Mouse (Mus musculus): ENCODE measurements around the gene Sirt3.
"Not testable (repeated sequence)": the region's sequence is repeated elsewhere in the genome, so short reads cannot be mapped to it uniquely, and the experiment has no call there.

Sirt3 gene

GRCm38 (mm10) chr7:140903212-140903611 is 21.1 kb upstream of the Sirt3 start:
- TF ChIP-seq NANOG (IDR thresholded peaks at IDR 0.05; ENCODE audit: borderline replicate concordance, low read length), result no peak
- TF ChIP-seq CTCF (conservative IDR thresholded peaks at IDR 0.05; ENCODE audit: low read length), result peak; percentile 96
- Histone ChIP-seq H3K9me3 (ENCODE audit: low read length) (no peaks in the 10 kb centered on the region), H3K4me1 (replicated peaks; ENCODE audit: low read depth, low read length) (peaks cover 86% of the 10 kb centered on the region), H3K27me3 (ENCODE audit: insufficient read depth, low read length) (no peaks in the 10 kb centered on the region), H3K4me3 (replicated peaks; ENCODE audit: low read length) (0 out of 2 replicates have a peak overlapping the region, but pooled peaks have one; percentile 1), H3K36me3 (ENCODE audit: insufficient read depth, low read length) (peaks cover 14% of the 10 kb centered on the region)

- peaks cover 84% of the 10 kb centered on the region for H3K4me1 ChIP-seq (replicated peaks; ENCODE audit: low read depth, low read length)
- no peaks in the 10 kb centered on the region for H3K27me3 ChIP-seq (ENCODE audit: insufficient read depth, low read length)
- H3K9me3 ChIP-seq (ENCODE audit: low read length), result no peaks in the 10 kb centered on the region
- H3K36me3 ChIP-seq (ENCODE audit: insufficient read depth, low read length), result peaks cover 24% of the 10 kb centered on the region
- TF ChIP-seq POU5F1 (IDR thresholded peaks at IDR 0.05; ENCODE audit: borderline replicate concordance, low read length) (no peak), CTCF (conservative IDR thresholded peaks at IDR 0.05; ENCODE audit: low read length) (no peak), NANOG (IDR thresholded peaks at IDR 0.05; ENCODE audit: borderline replicate concordance, low read length) (no peak)
- no peak overlapping the region for H3K4me3 ChIP-seq (replicated peaks; ENCODE audit: low read length)
These were observed 20.1 kb upstream of the Sirt3 start for GRCm38 (mm10) chr7:140902036-140902875.

- no peak for TF ChIP-seq POU5F1 (IDR thresholded peaks at IDR 0.05; ENCODE audit: borderline replicate concordance, low read length)
- no peak for TF ChIP-seq CTCF (conservative IDR thresholded peaks at IDR 0.05; ENCODE audit: low read length)
- TF ChIP-seq NANOG (IDR thresholded peaks at IDR 0.05; ENCODE audit: borderline replicate concordance, low read length), result no peak
- H3K9me3 ChIP-seq (ENCODE audit: low read length), result no peaks in the 10 kb centered on the region
- 0 out of 2 replicates have a peak within 1 kb of the TSS, but pooled peaks have one; percentile 32 for H3K4me3 ChIP-seq (replicated peaks; ENCODE audit: low read length)
- H3K27me3 ChIP-seq (ENCODE audit: insufficient read depth, low read length), result no peaks in the 10 kb centered on the region
- H3K36me3 ChIP-seq (ENCODE audit: insufficient read depth, low read length), result peaks cover 42% of the 10 kb centered on the region
- peaks cover 69% of the 10 kb centered on the region for H3K4me1 ChIP-seq (replicated peaks; ENCODE audit: low read depth, low read length)
These were observed 18.1 kb upstream of the Sirt3 start, which contains the start of gene Cox8b for GRCm38 (mm10) chr7:140900220-140900619. Gene Cox8b (minus strand): TSS chr7:140900446.

GRCm38 (mm10) chr7:140899121-140899520 is 17.0 kb upstream of the Sirt3 start:
- peaks cover 60% of the 10 kb centered on the region for H3K4me1 ChIP-seq (replicated peaks; ENCODE audit: low read depth, low read length)
- no peak for TF ChIP-seq POU5F1 (IDR thresholded peaks at IDR 0.05; ENCODE audit: borderline replicate concordance, low read length)
- no peak for TF ChIP-seq CTCF (conservative IDR thresholded peaks at IDR 0.05; ENCODE audit: low read length)
- TF ChIP-seq NANOG (IDR thresholded peaks at IDR 0.05; ENCODE audit: borderline replicate concordance, low read length), result no peak
- H3K27me3 ChIP-seq (ENCODE audit: insufficient read depth, low read length), result no peaks in the 10 kb centered on the region
- H3K4me3 ChIP-seq (replicated peaks; ENCODE audit: low read length), result no peak overlapping the region
- H3K36me3 ChIP-seq (ENCODE audit: insufficient read depth, low read length), result peaks cover 52% of the 10 kb centered on the region
- H3K9me3 ChIP-seq (ENCODE audit: low read length), result no peaks in the 10 kb centered on the region

GRCm38 (mm10) chr7:140897863-140898262 is 15.8 kb upstream of the Sirt3 start:
- Histone ChIP-seq H3K4me3 (replicated peaks; ENCODE audit: low read length) (no peak overlapping the region), H3K27me3 (ENCODE audit: insufficient read depth, low read length) (no peaks in the 10 kb centered on the region), H3K36me3 (ENCODE audit: insufficient read depth, low read length) (peaks cover 63% of the 10 kb centered on the region), H3K9me3 (ENCODE audit: low read length) (no peaks in the 10 kb centered on the region), H3K4me1 (replicated peaks; ENCODE audit: low read depth, low read length) (peaks cover 48% of the 10 kb centered on the region)
- no peak for TF ChIP-seq NANOG (IDR thresholded peaks at IDR 0.05; ENCODE audit: borderline replicate concordance, low read length)
- no peak for TF ChIP-seq CTCF (conservative IDR thresholded peaks at IDR 0.05; ENCODE audit: low read length)
- no peak for TF ChIP-seq POU5F1 (IDR thresholded peaks at IDR 0.05; ENCODE audit: borderline replicate concordance, low read length)

- Histone ChIP-seq H3K4me3 (replicated peaks; ENCODE audit: low read length) (no peak overlapping the region), H3K27me3 (ENCODE audit: insufficient read depth, low read length) (no peaks in the 10 kb centered on the region), H3K9me3 (ENCODE audit: low read length) (no peaks in the 10 kb centered on the region), H3K36me3 (ENCODE audit: insufficient read depth, low read length) (peaks cover 87% of the 10 kb centered on the region), H3K4me1 (replicated peaks; ENCODE audit: low read depth, low read length) (peaks cover 31% of the 10 kb centered on the region)
- no peak for TF ChIP-seq NANOG (IDR thresholded peaks at IDR 0.05; ENCODE audit: borderline replicate concordance, low read length)
- TF ChIP-seq CTCF (conservative IDR thresholded peaks at IDR 0.05; ENCODE audit: low read length), result no peak
- no peak for TF ChIP-seq POU5F1 (IDR thresholded peaks at IDR 0.05; ENCODE audit: borderline replicate concordance, low read length)
These were observed 12.5 kb upstream of the Sirt3 start for GRCm38 (mm10) chr7:140894611-140895010.

- TF ChIP-seq CTCF (conservative IDR thresholded peaks at IDR 0.05; ENCODE audit: low read length) (no peak), POU5F1 (IDR thresholded peaks at IDR 0.05; ENCODE audit: borderline replicate concordance, low read length) (no peak), NANOG (IDR thresholded peaks at IDR 0.05; ENCODE audit: borderline replicate concordance, low read length) (no peak)
- Histone ChIP-seq H3K4me1 (replicated peaks; ENCODE audit: low read depth, low read length) (peaks cover 25% of the 10 kb centered on the region), H3K4me3 (replicated peaks; ENCODE audit: low read length) (no peak overlapping the region), H3K27me3 (ENCODE audit: insufficient read depth, low read length) (no peaks in the 10 kb centered on the region), H3K36me3 (ENCODE audit: insufficient read depth, low read length) (peaks cover 87% of the 10 kb centered on the region), H3K9me3 (ENCODE audit: low read length) (no peaks in the 10 kb centered on the region)
These were observed 11.9 kb upstream of the Sirt3 start for GRCm38 (mm10) chr7:140894031-140894430.

GRCm38 (mm10) chr7:140890636-140891035 is 8.5 kb upstream of the Sirt3 start:
- Histone ChIP-seq H3K4me1 (replicated peaks; ENCODE audit: low read depth, low read length) (peaks cover 15% of the 10 kb centered on the region), H3K36me3 (ENCODE audit: insufficient read depth, low read length) (peaks cover 88% of the 10 kb centered on the region)
- not testable (repeated sequence) for H3K4me3 ChIP-seq (replicated peaks; ENCODE audit: low read length); H3K9me3 ChIP-seq (ENCODE audit: low read length); H3K27me3 ChIP-seq (ENCODE audit: insufficient read depth, low read length)

GRCm38 (mm10) chr7:140882469-140882803 is 327 bp upstream of the Sirt3 start:
- no peaks in the 10 kb centered on the region for H3K9me3 ChIP-seq (ENCODE audit: low read length)
- peak overlapping the region; percentile 98 for H3K4me3 ChIP-seq (replicated peaks; ENCODE audit: low read length)
- TF ChIP-seq POU5F1 (IDR thresholded peaks at IDR 0.05; ENCODE audit: borderline replicate concordance, low read length) (no peak), NANOG (IDR thresholded peaks at IDR 0.05; ENCODE audit: borderline replicate concordance, low read length) (no peak), CTCF (conservative IDR thresholded peaks at IDR 0.05; ENCODE audit: low read length) (no peak)
- peaks cover 46% of the 10 kb centered on the region for H3K4me1 ChIP-seq (replicated peaks; ENCODE audit: low read depth, low read length)
- H3K36me3 ChIP-seq (ENCODE audit: insufficient read depth, low read length), result peaks cover 58% of the 10 kb centered on the region
- no peaks in the 10 kb centered on the region for H3K27me3 ChIP-seq (ENCODE audit: insufficient read depth, low read length)

Measured in E14TG2a.4 (cell line).